Mouse (Mus musculus) heart, postnatal 0 days (tissue): ENCODE results near the gene Rrn3. TPM values are rescaled to one million over a fixed set of nuclear protein-coding genes. Genes with fewer than 3 reads are reported as not detected.

Source experiments
- ATAC-seq: fragments of 200-750 bp; cut with Nextera tagmentation; 2 replicates; pipeline ENCODE4 v1.8.0; 2017; ENCODE audit warnings: low read depth, moderate number of reproducible peaks, moderate library complexity; ENCODE audit not compliant: insufficient read depth
- DNase-seq: peaks from one replicate; pipeline ENCODE4 v3.0.0-alpha.2; 2016; ENCODE audit warnings: low spot score
- H3K27ac ChIP-seq: fragments of 300-500 bp; sonication (generic); 2 replicates; pipeline ENCODE4 v1.5.1; 2014; ENCODE audit warnings: low read depth, mild to moderate bottlenecking
- H3K27me3 ChIP-seq: fragments of 300-500 bp; sonication (generic); 2 replicates; pipeline ENCODE4 v1.6.1; 2014; ENCODE audit warnings: low read length, mixed read lengths; ENCODE audit not compliant: control insufficient read depth, insufficient read depth
- H3K36me3 ChIP-seq: fragments of 300-500 bp; sonication (generic); replicated peaks from 2 replicates; pipeline ENCODE4 v1.6.1; 2014; ENCODE audit warnings: low read length, mixed read lengths; ENCODE audit not compliant: control insufficient read depth, insufficient read depth
- H3K4me1 ChIP-seq: fragments of 300-500 bp; sonication (generic); 2 replicates; pipeline ENCODE4 v1.6.1; 2014; ENCODE audit warnings: antibody characterized with exemption; ENCODE audit not compliant: control insufficient read depth, insufficient read depth
- H3K4me2 ChIP-seq: fragments of 300-500 bp; sonication (generic); 2 replicates; pipeline ENCODE4 v1.6.1; 2014; ENCODE audit warnings: low read depth, mild to moderate bottlenecking, low read length, moderate library complexity
- H3K4me3 ChIP-seq: fragments of 300-500 bp; sonication (generic); 2 replicates; pipeline ENCODE4 v1.5.1; 2014; ENCODE audit warnings: low read depth, low read length
- H3K9ac ChIP-seq: fragments of 300-500 bp; sonication (generic); replicated peaks from 2 replicates; pipeline ENCODE4 v1.6.1; 2014; ENCODE audit warnings: low read depth, low read length, mixed read lengths
- H3K9me3 ChIP-seq: fragments of 300-500 bp; sonication (generic); replicated peaks from 2 replicates; pipeline ENCODE4 v1.6.1; 2016; ENCODE audit warnings: low read length; ENCODE audit not compliant: control insufficient read depth
- CTCF ChIP-seq: IDR thresholded peaks from 2 replicates; pipeline ENCODE4 v1.5.1; 2016; ENCODE audit warnings: antibody characterized with exemption, control low read depth, low read depth
- EP300 ChIP-seq: IDR thresholded peaks from 2 replicates; pipeline ENCODE4 v1.6.1; 2016; ENCODE audit warnings: antibody characterized with exemption, low read depth
- WGBS: fragments of 180-500 bp; shearing (Covaris S2); extraction: QIAGEN DNeasy Blood & Tissue Kit; methylation state at CpG from one replicate; pipeline ENCODE4 v1.1.7; 2014; 5-methylcytosine and 5-hydroxymethylcytosine counted together
- polyA plus RNA-seq: library from polyadenylated mRNA; unstranded; fragments of >200 nt; fragmentation: Nextera tagmentation; extraction: Ambion mirVana; gene quantifications from 2 replicates; pipeline ENCODE4 v1.2.1, GENCODE M21; 2015
- total RNA-seq: library from RNA; depleted of rRNA; stranded (reverse); fragments of >200 nt; gene quantifications from 2 replicates; pipeline ENCODE4 v1.2.3, GENCODE M21; 2014; ENCODE audit warnings: low replicate concordance

Rrn3 gene
- total and polyA plus RNA-seq, 2 experiments from 2014 or later, result 49.9 to 59.0 TPM

DNA sequence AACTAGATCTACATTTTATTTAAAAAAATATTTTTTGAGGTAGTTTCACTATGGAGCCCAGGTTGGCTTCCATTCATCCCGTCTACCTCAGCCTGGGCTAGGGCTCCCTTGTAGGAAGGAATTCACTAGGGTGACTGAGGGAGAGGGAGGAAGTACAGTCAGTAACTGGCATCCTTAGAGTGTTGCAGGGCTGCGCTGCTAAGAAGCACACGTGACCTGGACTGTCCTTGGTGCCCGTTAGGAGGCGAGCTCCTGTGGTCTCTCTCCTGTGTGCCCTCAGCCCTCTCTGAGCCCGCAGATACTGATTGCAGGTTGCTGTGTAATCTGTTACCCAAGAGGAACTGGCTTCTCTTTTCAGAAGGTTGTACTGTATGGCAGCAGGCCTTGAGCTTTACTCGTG, 27.9 kb downstream of the Rrn3 start:
- H3K4me3 ChIP-seq, result no peak overlapping the region
- DNase-seq (no peak), ATAC-seq (no peak)
- TF ChIP-seq CTCF (no peak), EP300 (no peak)
- no peaks in the 10 kb centered on the region for H3K9me3 ChIP-seq
- H3K36me3 ChIP-seq, result peaks cover 94% of the 10 kb centered on the region
- no peaks in the 10 kb centered on the region for H3K4me1 ChIP-seq
- H3K27ac ChIP-seq, result no peak overlapping the region
- H3K27me3 ChIP-seq, result no peaks in the 10 kb centered on the region
- H3K9ac ChIP-seq, result no peak overlapping the region
- no peak overlapping the region for H3K4me2 ChIP-seq
- WGBS, result 89% methylated on average over 7 of the region's 7 CpGs

DNA sequence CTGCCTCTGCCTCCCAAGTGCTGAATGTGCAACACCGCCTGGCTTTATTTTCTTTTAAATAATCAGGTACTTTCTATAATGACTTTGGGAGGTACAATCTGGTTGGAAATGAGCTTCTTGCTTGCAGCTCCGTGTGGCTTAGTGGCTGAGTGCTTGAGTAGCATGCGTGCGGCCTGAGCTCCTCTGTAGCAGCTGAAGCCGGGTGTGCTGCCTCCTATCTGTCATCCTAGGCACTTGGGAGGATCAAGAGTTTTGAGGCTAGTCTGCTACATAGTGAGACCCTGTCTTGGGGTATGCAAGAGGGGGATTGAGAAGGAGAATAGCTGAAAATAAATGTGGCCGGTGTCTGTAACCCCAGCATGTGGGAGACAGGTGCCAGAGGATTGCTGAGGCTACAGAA, 31.6 kb downstream of the Rrn3 start:
- DNase-seq (no peak), ATAC-seq (no peak)
- no peak overlapping the region for H3K27ac ChIP-seq
- no peak overlapping the region for H3K4me2 ChIP-seq
- H3K9ac ChIP-seq, result no peak overlapping the region
- H3K4me1 ChIP-seq, result no peaks in the 10 kb centered on the region
- 89% methylated on average over 6 of the region's 6 CpGs for WGBS
- TF ChIP-seq CTCF, result no peak
- TF ChIP-seq EP300, result no peak
- peaks cover 70% of the 10 kb centered on the region for H3K36me3 ChIP-seq
- no peaks in the 10 kb centered on the region for H3K9me3 ChIP-seq
- H3K27me3 ChIP-seq, result no peaks in the 10 kb centered on the region
- no peak overlapping the region for H3K4me3 ChIP-seq

DNA sequence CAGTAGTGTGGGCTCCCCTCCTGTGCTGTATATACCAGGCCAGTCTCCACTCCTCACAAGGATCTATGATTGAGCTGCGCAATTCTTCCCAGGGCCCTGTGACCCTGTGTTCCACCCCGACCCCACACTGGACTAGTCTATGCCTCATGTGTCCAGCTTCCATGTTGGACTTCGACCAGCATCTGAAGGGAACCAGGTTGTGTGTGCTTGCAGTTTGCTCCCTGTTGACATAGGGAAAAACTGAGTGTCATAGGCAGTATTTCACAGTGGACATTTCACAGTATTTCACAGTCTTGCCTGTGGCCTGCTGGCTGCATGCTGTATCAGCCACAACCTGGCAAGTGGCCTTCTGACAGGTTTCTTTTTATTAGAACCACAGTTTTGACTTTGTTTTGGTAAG, 32.7 kb downstream of the Rrn3 start:
- peaks cover 64% of the 10 kb centered on the region for H3K36me3 ChIP-seq
- H3K27me3 ChIP-seq, result no peaks in the 10 kb centered on the region
- H3K4me2 ChIP-seq, result no peak overlapping the region
- H3K9ac ChIP-seq, result no peak overlapping the region
- DNase-seq (no peak), ATAC-seq (no peak)
- no peak overlapping the region for H3K4me3 ChIP-seq
- TF ChIP-seq EP300 (no peak), CTCF (no peak)
- H3K4me1 ChIP-seq, result no peaks in the 10 kb centered on the region
- no peak overlapping the region for H3K27ac ChIP-seq
- 92% methylated on average over 3 of the region's 3 CpGs for WGBS
- no peaks in the 10 kb centered on the region for H3K9me3 ChIP-seq

DNA sequence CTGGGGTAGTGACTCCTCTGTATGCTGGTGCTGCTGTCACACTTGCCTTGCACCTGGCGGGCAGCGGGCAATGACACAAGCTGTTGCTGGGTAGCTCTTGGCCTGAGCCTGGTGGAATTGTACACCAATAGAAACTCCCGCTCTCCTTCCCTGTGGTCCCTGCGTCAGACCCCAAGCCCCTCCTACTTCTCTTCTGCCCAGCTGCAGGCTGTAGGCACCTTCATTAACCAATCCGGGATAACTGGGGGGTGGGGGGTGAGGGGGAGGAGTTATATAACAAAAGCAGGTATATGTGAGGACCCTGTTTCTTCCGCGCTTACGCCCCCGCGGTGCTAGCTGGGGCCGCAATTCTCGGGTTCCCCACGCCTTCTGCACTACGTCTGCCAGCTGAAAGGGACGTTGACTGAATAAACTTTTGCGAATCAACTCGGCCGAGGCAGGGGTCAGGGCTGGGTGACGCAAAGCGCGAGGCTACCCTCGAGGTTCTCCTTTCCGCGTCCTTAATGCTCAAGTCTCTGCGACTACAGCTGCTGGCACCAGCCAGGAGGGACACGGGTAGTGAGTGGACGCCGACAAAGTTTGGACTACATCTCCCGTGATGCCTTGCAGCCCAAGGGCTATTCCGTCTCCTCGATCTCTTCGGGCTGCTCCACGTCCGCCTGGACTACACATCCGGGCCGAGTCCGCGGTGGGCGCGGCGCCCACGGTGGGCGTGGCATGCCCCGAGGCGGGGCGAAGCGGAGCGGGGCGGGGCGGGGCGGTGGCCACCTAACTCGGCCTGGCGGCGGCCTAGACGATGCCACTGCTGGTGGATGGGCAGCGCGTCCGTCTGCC, 38.3 kb downstream of the Rrn3 start, which contains the start of gene Ntan1:
TSS of gene Ntan1 (plus strand) at position 286 of the 834 bp plus-strand sequence.
- ATAC-seq, result peak; percentile 96
- Histone ChIP-seq H3K4me2 (peak within 1 kb of the TSS; percentile 87), H3K27me3 (no peaks in the 10 kb centered on the region), H3K4me3 (peak within 1 kb of the TSS; percentile 91), H3K27ac (peak within 1 kb of the TSS; percentile 97), H3K36me3 (peaks cover 10% of the 10 kb centered on the region), H3K4me1 (0 out of 2 replicates have a peak, but pooled peaks cover 7% of the 10 kb centered on the region), H3K9ac (peak within 1 kb of the TSS; percentile 92), H3K9me3 (no peaks in the 10 kb centered on the region)
- WGBS, result 1% methylated on average over 55 of the region's 58 CpGs
- TF ChIP-seq CTCF (no peak), EP300 (0 out of 2 replicates have a peak, but pooled peaks have one; percentile 20)
- peak; percentile 97 for DNase-seq

DNA sequence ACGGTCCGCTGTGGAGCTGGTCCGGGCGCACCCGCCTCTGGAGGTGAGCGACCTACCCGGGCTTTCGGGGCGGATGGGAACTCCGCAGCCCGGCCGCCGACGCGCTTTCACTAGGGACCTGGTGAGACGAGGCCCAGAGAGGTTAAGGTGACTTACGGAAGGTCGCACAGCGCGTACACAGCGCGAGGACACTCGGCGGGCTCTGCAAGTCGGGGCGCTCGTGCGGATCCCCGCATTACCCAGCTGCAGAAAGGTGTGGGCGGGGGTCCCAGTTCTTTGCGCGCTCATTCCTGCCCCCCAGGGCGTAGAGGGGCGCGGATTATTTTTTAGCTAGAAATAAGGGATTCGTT, 38.9 kb downstream of the Rrn3 start:
- peak overlapping the region; percentile 92 for H3K9ac ChIP-seq
- peak overlapping the region; percentile 91 for H3K4me3 ChIP-seq
- no peaks in the 10 kb centered on the region for H3K27me3 ChIP-seq
- peak overlapping the region; percentile 87 for H3K4me2 ChIP-seq
- ATAC-seq (peak; percentile 34), DNase-seq (no peak)
- peaks cover 4% of the 10 kb centered on the region; the same call in 1 of the 2 replicates for H3K36me3 ChIP-seq
- H3K27ac ChIP-seq, result peak overlapping the region; percentile 97
- TF ChIP-seq CTCF (no peak), EP300 (peak; percentile 43; the same call in 1 of the 2 replicates)
- under 1% methylated on average over 34 of the region's 36 CpGs for WGBS
- H3K4me1 ChIP-seq, result 0 out of 2 replicates have a peak, but pooled peaks cover 7% of the 10 kb centered on the region
- no peaks in the 10 kb centered on the region for H3K9me3 ChIP-seq
